Mouse (Mus musculus) heart, embryonic 13.5 days (tissue): ENCODE data around the gene Sfi1. TPM values are rescaled to one million over a fixed set of nuclear protein-coding genes. Genes with fewer than 3 reads are reported as not detected.
"Not testable (repeated sequence)": the region's sequence is repeated elsewhere in the genome, so short reads cannot be mapped to it uniquely, and the experiment has no call there.

Experiments
- ATAC-seq: fragments of 200-750 bp; cut with Nextera tagmentation; 2 replicates; pipeline ENCODE4 v1.8.0; 2017; ENCODE audit warnings: moderate TSS enrichment; ENCODE audit not compliant: insufficient number of reproducible peaks, low FRiP score, low TSS enrichment; ENCODE audit errors: extremely low read depth
- H3K27ac ChIP-seq: fragments of 300-500 bp; sonication (generic); replicated peaks from 2 replicates; pipeline ENCODE4 v1.5.1; 2015; ENCODE audit warnings: moderate library complexity, mild to moderate bottlenecking, inconsistent platforms
- H3K27me3 ChIP-seq: fragments of 300-500 bp; sonication (generic); replicated peaks from 2 replicates; pipeline ENCODE4 v1.6.1; 2015; ENCODE audit warnings: mild to moderate bottlenecking, inconsistent platforms
- H3K36me3 ChIP-seq: fragments of 300-500 bp; sonication (generic); 2 replicates; pipeline ENCODE4 v1.6.1; 2015; ENCODE audit warnings: mild to moderate bottlenecking, inconsistent platforms
- H3K4me1 ChIP-seq: fragments of 300-500 bp; sonication (generic); 2 replicates; pipeline ENCODE4 v1.6.1; 2015; ENCODE audit warnings: inconsistent platforms
- H3K4me2 ChIP-seq: fragments of 300-500 bp; sonication (generic); 2 replicates; pipeline ENCODE4 v1.6.1; 2015; ENCODE audit warnings: inconsistent platforms, mild to moderate bottlenecking, moderate library complexity
- H3K4me3 ChIP-seq: fragments of 300-500 bp; sonication (generic); 2 replicates; pipeline ENCODE4 v1.5.1; 2015; ENCODE audit warnings: moderate library complexity, mild to moderate bottlenecking, inconsistent platforms
- H3K9ac ChIP-seq: fragments of 300-500 bp; sonication (generic); 2 replicates; pipeline ENCODE4 v1.6.1; 2015; ENCODE audit warnings: inconsistent platforms, mild to moderate bottlenecking, moderate library complexity
- H3K9me3 ChIP-seq: fragments of 300-500 bp; sonication (generic); 2 replicates; pipeline ENCODE4 v1.6.1; 2016; ENCODE audit warnings: inconsistent platforms
- WGBS: fragments of 180-500 bp; shearing (Covaris S2); methylation state at CpG from one replicate; pipeline ENCODE4 v1.1.7; 2015; ENCODE audit warnings: mixed read lengths; 5-methylcytosine and 5-hydroxymethylcytosine counted together
- polyA plus RNA-seq: library from polyadenylated mRNA; unstranded; fragments of >200 nt; fragmentation: Nextera tagmentation; extraction: Ambion mirVana; gene quantifications from 2 replicates; pipeline ENCODE4 v1.2.1, GENCODE M21; 2015

Gene Sfi1
- polyA plus RNA-seq, 1 experiment from 2014 or later, result 7.3 TPM

GRCm38 (mm10) chr11:3100066-3100645 is 93.1 kb downstream of the Sfi1 start:
- peaks cover 49% of the 10 kb centered on the region for H3K9me3 ChIP-seq
- not testable (repeated sequence) for H3K4me3 ChIP-seq, H3K27ac ChIP-seq, H3K36me3 ChIP-seq, H3K4me2 ChIP-seq, H3K4me1 ChIP-seq, H3K27me3 ChIP-seq, H3K9ac ChIP-seq
- 65% methylated on average over 12 of the region's 12 CpGs for WGBS
- ATAC-seq, result peak; percentile 46; the same call in 1 of the 2 replicates

Other genes with a start within 250 kb of the Sfi1 start
- 28.0 and 32.3 TPM in 2 replicates for gene Eif4enif1, start 8.9 kb upstream of the Sfi1 start, polyA plus RNA-seq
- 159 and 171 TPM in 2 replicates for gene Drg1, start 73.0 kb upstream of the Sfi1 start, polyA plus RNA-seq
- gene Patz1, start 95.4 kb upstream of the Sfi1 start, polyA plus RNA-seq, result 22.7 and 24.4 TPM in 2 replicates
- 19.0 and 25.9 TPM in 2 replicates for gene Pik3ip1, start 136.9 kb upstream of the Sfi1 start, polyA plus RNA-seq
- gene Limk2, start 215.7 kb upstream of the Sfi1 start, polyA plus RNA-seq, result 50.4 and 58.3 TPM in 2 replicates